16 mouse cellular contexts compared by ENCODE assay signal in the genomic region with DNA sequence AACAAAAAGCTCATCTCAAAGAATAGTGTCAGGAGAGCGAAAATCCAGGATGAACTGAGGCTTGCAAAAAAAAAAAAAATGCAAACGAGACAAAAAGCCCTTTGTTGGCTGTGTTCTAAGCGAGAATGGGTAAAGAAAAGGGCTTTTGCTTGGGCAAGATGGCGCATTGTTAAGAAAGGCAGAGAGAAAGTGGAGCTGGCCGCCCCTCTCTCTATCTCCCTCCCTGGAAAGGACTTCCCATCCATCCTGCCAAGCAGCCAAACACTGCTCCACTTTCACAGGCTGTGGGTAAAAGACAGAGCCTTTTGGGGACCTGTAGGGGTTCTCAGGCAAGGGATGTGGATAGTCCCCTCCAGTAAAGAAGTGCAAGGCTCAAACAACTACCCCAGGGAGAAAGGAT. TPM values are rescaled to one million over a fixed set of nuclear protein-coding genes. Genes with fewer than 3 reads are reported as not detected.
A peak's percentile ranks its signal among the peaks of the same experiment; 100 is the strongest.
DNase-seq lines count a peak whose midpoint lies in the region; ATAC-seq lines count a peak whose summit lies in the region.
"Had no signal": no experiment of that assay in that cellular context is flagged by ENCODE, and none has a peak within 500 bp of the region (broad histone marks: within the 10 kb centered on the region; RNA-seq: fewer than 3 reads in every experiment).

No protein-coding gene starts in this region.

- H3K9ac ChIP-seq in hindbrain, embryonic 11.5 days (ENCODE audit: low read depth, low read length) = no peak overlapping the region; the same call in 1 of the 2 replicates
- H3K9ac ChIP-seq in midbrain, embryonic 13.5 days (replicated peaks) = no peak overlapping the region; the same call in 1 of the 2 replicates
- H3K9ac ChIP-seq in heart, embryonic 12.5 days = no peak overlapping the region
- H3K9ac ChIP-seq: heart, embryonic 15.5 days; intestine, embryonic 15.5 days; limb, embryonic 13.5 days; lung, embryonic 14.5 days; stomach, embryonic 15.5 days had no signal

- 19% methylated on average over 5 of the region's 5 CpGs for WGBS in hindbrain, embryonic 11.5 days
- WGBS in midbrain, embryonic 13.5 days = 12% methylated on average over 5 of the region's 5 CpGs
- 48% methylated on average over 5 of the region's 5 CpGs for WGBS in heart, embryonic 12.5 days
- WGBS in heart, embryonic 10.5 days = 56% methylated on average over 5 of the region's 5 CpGs

- ATAC-seq in hindbrain, embryonic 11.5 days (ENCODE audit: low FRiP score) = peak; percentile 63
- no peak for ATAC-seq in midbrain, embryonic 13.5 days
- no peak for ATAC-seq in heart, embryonic 12.5 days (ENCODE audit: insufficient number of reproducible peaks, low FRiP score)
- ATAC-seq: intestine, embryonic 15.5 days had no signal

- H3K4me3 ChIP-seq in hindbrain, embryonic 11.5 days (ENCODE audit: low read depth, low read length) = no peak overlapping the region
- no peak overlapping the region for H3K4me3 ChIP-seq in midbrain, embryonic 13.5 days (replicated peaks)
- no peak overlapping the region for H3K4me3 ChIP-seq in heart, embryonic 12.5 days
- H3K4me3 ChIP-seq in heart, embryonic 10.5 days = no peak overlapping the region
- H3K4me3 ChIP-seq: heart, embryonic 15.5 days; intestine, embryonic 15.5 days; limb, embryonic 13.5 days; stomach, embryonic 15.5 days had no signal

- H3K4me1 ChIP-seq in hindbrain, embryonic 11.5 days (replicated peaks; ENCODE audit: control insufficient read depth, insufficient read depth, low read length) = peaks cover 5% of the 10 kb centered on the region; the same call in 1 of the 2 replicates
- H3K4me1 ChIP-seq in midbrain, embryonic 13.5 days (replicated peaks) = peaks cover 31% of the 10 kb centered on the region
- 0 out of 2 replicates have a peak, but pooled peaks cover 4% of the 10 kb centered on the region for H3K4me1 ChIP-seq in heart, embryonic 12.5 days (replicated peaks)
- no peaks in the 10 kb centered on the region for H3K4me1 ChIP-seq in heart, embryonic 10.5 days
- H3K4me1 ChIP-seq: heart, embryonic 15.5 days; intestine, embryonic 15.5 days; limb, embryonic 13.5 days; stomach, embryonic 15.5 days had no signal

- no peaks in the 10 kb centered on the region for H3K27me3 ChIP-seq in hindbrain, embryonic 11.5 days (ENCODE audit: control insufficient read depth, insufficient read depth, low read length)
- H3K27me3 ChIP-seq in midbrain, embryonic 13.5 days = no peaks in the 10 kb centered on the region
- peaks cover 85% of the 10 kb centered on the region for H3K27me3 ChIP-seq in heart, embryonic 12.5 days (replicated peaks)
- H3K27me3 ChIP-seq in heart, embryonic 10.5 days (ENCODE audit: insufficient read depth, poor library complexity, severe bottlenecking) = peaks cover 89% of the 10 kb centered on the region

- no peak overlapping the region for H3K4me2 ChIP-seq in hindbrain, embryonic 11.5 days (replicated peaks; ENCODE audit: low read depth, low read length)
- H3K4me2 ChIP-seq in midbrain, embryonic 13.5 days (replicated peaks) = no peak overlapping the region
- no peak overlapping the region for H3K4me2 ChIP-seq in heart, embryonic 12.5 days
- H3K4me2 ChIP-seq: heart, embryonic 15.5 days; intestine, embryonic 15.5 days; limb, embryonic 13.5 days; lung, embryonic 14.5 days; stomach, embryonic 15.5 days had no signal

- no peaks in the 10 kb centered on the region for H3K36me3 ChIP-seq in hindbrain, embryonic 11.5 days (ENCODE audit: control insufficient read depth, insufficient read depth, low read length)
- H3K36me3 ChIP-seq in midbrain, embryonic 13.5 days = peaks cover 18% of the 10 kb centered on the region
- no peaks in the 10 kb centered on the region for H3K36me3 ChIP-seq in heart, embryonic 12.5 days
- no peaks in the 10 kb centered on the region for H3K36me3 ChIP-seq in heart, embryonic 10.5 days
- H3K36me3 ChIP-seq: heart, embryonic 15.5 days; intestine, embryonic 15.5 days; limb, embryonic 13.5 days; stomach, embryonic 15.5 days had no signal

- no peaks in the 10 kb centered on the region for H3K9me3 ChIP-seq in hindbrain, embryonic 11.5 days (ENCODE audit: control insufficient read depth, low read length)
- no peaks in the 10 kb centered on the region for H3K9me3 ChIP-seq in midbrain, embryonic 13.5 days
- 0 out of 2 replicates have a peak, but pooled peaks cover 3% of the 10 kb centered on the region for H3K9me3 ChIP-seq in heart, embryonic 12.5 days (replicated peaks)
- no peaks in the 10 kb centered on the region for H3K9me3 ChIP-seq in heart, embryonic 10.5 days
- H3K9me3 ChIP-seq: heart, embryonic 15.5 days; intestine, embryonic 15.5 days; limb, embryonic 13.5 days; stomach, embryonic 15.5 days had no signal

- H3K27ac ChIP-seq in hindbrain, embryonic 11.5 days (ENCODE audit: low read depth, low read length) = peak overlapping the region; percentile 63
- H3K27ac ChIP-seq in midbrain, embryonic 13.5 days = peak overlapping the region; percentile 65
- no peak overlapping the region for H3K27ac ChIP-seq in heart, embryonic 12.5 days (ENCODE audit: poor library complexity, severe bottlenecking)
- no peak overlapping the region for H3K27ac ChIP-seq in heart, embryonic 10.5 days
- H3K27ac ChIP-seq: heart, embryonic 15.5 days; intestine, embryonic 15.5 days; limb, embryonic 13.5 days; stomach, embryonic 15.5 days had no signal

- peak; percentile 21 for DNase-seq in embryo, embryonic 10 days (ENCODE audit: low spot score)
- peak; percentile 12 for DNase-seq in embryo, embryonic 9.5 days (ENCODE audit: extremely low spot score)
- peak; percentile 29 for DNase-seq in hindbrain, embryonic 11.5 days (ENCODE audit: low spot score)
- DNase-seq in heart, embryonic 10.5 days (ENCODE audit: low spot score) = no peak
- no peak for DNase-seq in kidney, postnatal 14 days
- DNase-seq: gastrocnemius, postnatal 25 days; kidney, postnatal 25 days; layer of hippocampus, postnatal 36 days; lung, embryonic 14.5 days; thymus, postnatal 36 days had no signal

RNA-seq across cellular contexts. Expression of a gene that starts 9.6 kb away (rescaled TPM):
- 7.6 and 10.3 TPM in 2 replicates for polyA plus RNA-seq in hindbrain, embryonic 11.5 days (2014; fragmentation: Nextera tagmentation; extraction: Ambion mirVana)
- 9.4 and 9.9 TPM in 2 replicates for polyA plus RNA-seq in midbrain, embryonic 13.5 days (2015; fragmentation: Nextera tagmentation; extraction: Ambion mirVana)
- polyA plus RNA-seq in heart, embryonic 12.5 days (2016; fragmentation: Nextera tagmentation; extraction: Ambion mirVana) = 0.21 and 0.41 TPM in 2 replicates
- polyA plus RNA-seq in heart, embryonic 10.5 days (2016; fragmentation: Nextera tagmentation; extraction: Ambion mirVana) = 0.39 and 0.70 TPM in 2 replicates
- polyA plus RNA-seq: intestine, embryonic 15.5 days had no signal

Comparison
In these comparisons a context has a peak if more than half of its experiments do, and no peak if none do; other contexts are left out.
1. DNase-seq: peak in embryo, embryonic 10 days (single experiment), embryo, embryonic 9.5 days (single experiment) and hindbrain, embryonic 11.5 days (single experiment); none in heart, embryonic 10.5 days (single experiment) and kidney, postnatal 14 days (single experiment).
2. H3K27ac ChIP-seq: peak in hindbrain, embryonic 11.5 days (single experiment) and midbrain, embryonic 13.5 days (single experiment); none in heart, embryonic 12.5 days (single experiment) and heart, embryonic 10.5 days (single experiment).